Mouse (Mus musculus) heart, embryonic 14.5 days (tissue): ENCODE results near the gene F5. TPM values are rescaled to one million over a fixed set of nuclear protein-coding genes. Genes with fewer than 3 reads are reported as not detected.
A peak's percentile ranks its signal among the peaks of the same experiment; 100 is the strongest.

Experiments
- ATAC-seq: fragments of 200-750 bp; cut with Nextera tagmentation; 2 replicates; pipeline ENCODE4 v1.8.0; 2017; ENCODE audit warnings: low read depth, moderate TSS enrichment; ENCODE audit not compliant: insufficient number of reproducible peaks, insufficient read depth, low FRiP score
- H3K27ac ChIP-seq, 2 experiments: fragments of 200-500 bp in 1 of 2; fragments of 300-500 bp in 1 of 2; sonication (generic) in 1 of 2; replicated peaks in 1 of 2; 2 replicates each; pipeline ENCODE4 v1.5.1; 2012 to 2014; ENCODE audit warnings: low read depth in 2 of 2, low read length in 2 of 2, control low read depth in 1 of 2, mild to moderate bottlenecking in 1 of 2, mixed read lengths in 1 of 2; ENCODE audit not compliant: control insufficient read depth in 1 of 2, insufficient read depth in 1 of 2
- H3K27me3 ChIP-seq: fragments of 300-500 bp; sonication (generic); 2 replicates; pipeline ENCODE4 v1.6.1; 2014; ENCODE audit warnings: mild to moderate bottlenecking, low read length, control low read depth; ENCODE audit not compliant: control insufficient read depth, insufficient read depth
- H3K36me3 ChIP-seq: fragments of 300-500 bp; sonication (generic); 2 replicates; pipeline ENCODE4 v1.6.1; 2014; ENCODE audit warnings: mild to moderate bottlenecking, control low read depth, low read length, mixed read lengths; ENCODE audit not compliant: control insufficient read depth, insufficient read depth
- H3K4me1 ChIP-seq, 2 experiments: fragments of 200-500 bp in 1 of 2; fragments of 300-500 bp in 1 of 2; sonication (generic) in 1 of 2; 2 replicates each; pipeline ENCODE4 v1.6.1; 2012 to 2014; ENCODE audit warnings: low read length in 2 of 2, control low read depth in 1 of 2, mixed read lengths in 1 of 2; ENCODE audit not compliant: control insufficient read depth in 2 of 2, insufficient read depth in 2 of 2
- H3K4me2 ChIP-seq: fragments of 300-500 bp; sonication (generic); 2 replicates; pipeline ENCODE4 v1.6.1; 2014; ENCODE audit warnings: mild to moderate bottlenecking, low read length
- H3K4me3 ChIP-seq, 2 experiments: fragments of 200-500 bp in 1 of 2; fragments of 300-500 bp in 1 of 2; sonication (generic) in 1 of 2; 2 replicates each; pipeline ENCODE4 v1.5.1; 2012 to 2014; ENCODE audit warnings: low read length in 2 of 2, mild to moderate bottlenecking in 2 of 2, control low read depth in 1 of 2, low read depth in 1 of 2, moderate library complexity in 1 of 2; ENCODE audit not compliant: control insufficient read depth in 1 of 2, insufficient read depth in 1 of 2
- H3K9ac ChIP-seq: fragments of 300-500 bp; sonication (generic); 2 replicates; pipeline ENCODE4 v1.6.1; 2014; ENCODE audit warnings: mild to moderate bottlenecking, low read length
- H3K9me3 ChIP-seq: fragments of 300-500 bp; sonication (generic); 2 replicates; pipeline ENCODE4 v1.6.1; 2016; ENCODE audit warnings: low read length, control low read depth; ENCODE audit not compliant: control insufficient read depth
- WGBS: fragments of 180-500 bp; shearing (Covaris S2); extraction: QIAGEN DNeasy Blood & Tissue Kit; methylation state at CpG from one replicate; pipeline ENCODE4 v1.1.7; 2014; 5-methylcytosine and 5-hydroxymethylcytosine counted together
- polyA plus RNA-seq: library from polyadenylated mRNA; unstranded; fragments of >200 nt; fragmentation: Nextera tagmentation; extraction: Ambion mirVana; gene quantifications from 2 replicates; pipeline ENCODE4 v1.2.1, GENCODE M21; 2014

F5 gene
- 0.26 and 0.38 TPM in 2 replicates for polyA plus RNA-seq

GRCm38 (mm10) chr1:164151387-164152088 lies at the start of gene F5:
TSS of gene F5 (plus strand) at chr1:164151838.
- no peaks in the 10 kb centered on the region for H3K36me3 ChIP-seq
- H3K4me1 ChIP-seq = peaks cover 0 to 4% of the 10 kb centered on the region in 2 experiments; a peak in 1 of 4 replicates
- peak within 1 kb of the TSS; percentile 49 for H3K4me2 ChIP-seq
- H3K9me3 ChIP-seq = no peaks in the 10 kb centered on the region
- WGBS = 7% methylated on average over 16 of the region's 16 CpGs
- H3K9ac ChIP-seq = no peak within 1 kb of the TSS
- 0 out of 2 replicates have a peak, but pooled peaks have one; percentile 26 for ATAC-seq
- H3K27ac ChIP-seq = no peak within 1 kb of the TSS
- no peaks in the 10 kb centered on the region for H3K27me3 ChIP-seq
- peak within 1 kb of the TSS in 1 of 2 experiments; percentile 13; a peak in 2 of 4 replicates for H3K4me3 ChIP-seq

GRCm38 (mm10) chr1:164109763-164110162 lies 41.9 kb upstream of the F5 start:
- H3K27me3 ChIP-seq = no peaks in the 10 kb centered on the region
- 51% methylated on average over 2 of the region's 2 CpGs for WGBS
- no peaks in the 10 kb centered on the region for H3K36me3 ChIP-seq
- no peak overlapping the region for H3K4me3 ChIP-seq
- no peaks in the 10 kb centered on the region for H3K9me3 ChIP-seq
- H3K27ac ChIP-seq = no peak overlapping the region
- no peak overlapping the region for H3K9ac ChIP-seq
- H3K4me1 ChIP-seq = no peaks in the 10 kb centered on the region
- ATAC-seq = no peak
- no peak overlapping the region for H3K4me2 ChIP-seq

- H3K4me3 ChIP-seq = no peak overlapping the region
- WGBS = 91% methylated on average over 9 of the region's 9 CpGs
Observed at GRCm38 (mm10) chr1:164110591-164111329, 40.9 kb upstream of the F5 start.

GRCm38 (mm10) chr1:164114280-164114679 lies 37.4 kb upstream of the F5 start:
- WGBS = 66% methylated on average over 5 of the region's 5 CpGs
- ATAC-seq = no peak
- H3K4me2 ChIP-seq = no peak overlapping the region

More at GRCm38 (mm10) chr1:164110591-164111329, 40.9 kb upstream of the F5 start:
- Histone ChIP-seq H3K9me3 (no peaks in the 10 kb centered on the region), H3K9ac (no peak overlapping the region), H3K27ac (no peak overlapping the region), H3K36me3 (no peaks in the 10 kb centered on the region), H3K4me2 (no peak overlapping the region), H3K27me3 (no peaks in the 10 kb centered on the region), H3K4me1 (no peaks in the 10 kb centered on the region)
- no peak for ATAC-seq

GRCm38 (mm10) chr1:164114947-164115493 lies 36.6 kb upstream of the F5 start, which contains the start of gene Selp:
TSS of gene Selp (plus strand) at chr1:164115264.
- Histone ChIP-seq H3K4me3 (no peak within 1 kb of the TSS), H3K27ac (no peak within 1 kb of the TSS), H3K9me3 (no peaks in the 10 kb centered on the region), H3K4me2 (no peak within 1 kb of the TSS), H3K27me3 (no peaks in the 10 kb centered on the region), H3K4me1 (no peaks in the 10 kb centered on the region; a peak in 1 of 4 replicates), H3K36me3 (no peaks in the 10 kb centered on the region), H3K9ac (no peak within 1 kb of the TSS)
- 56% methylated on average over 8 of the region's 8 CpGs for WGBS
- ATAC-seq = no peak

More at GRCm38 (mm10) chr1:164114280-164114679, 37.4 kb upstream of the F5 start:
- Histone ChIP-seq H3K27me3 (no peaks in the 10 kb centered on the region), H3K9ac (no peak overlapping the region), H3K9me3 (no peaks in the 10 kb centered on the region), H3K4me1 (no peaks in the 10 kb centered on the region), H3K4me3 (no peak overlapping the region), H3K36me3 (no peaks in the 10 kb centered on the region), H3K27ac (no peak overlapping the region)

- no peak for ATAC-seq
- Histone ChIP-seq H3K9me3 (no peaks in the 10 kb centered on the region), H3K27ac (no peak overlapping the region), H3K4me2 (no peak overlapping the region), H3K9ac (no peak overlapping the region), H3K4me3 (no peak overlapping the region), H3K27me3 (no peaks in the 10 kb centered on the region), H3K4me1 (no peaks in the 10 kb centered on the region; a peak in 1 of 4 replicates), H3K36me3 (no peaks in the 10 kb centered on the region)
- 76% methylated on average over 6 of the region's 6 CpGs for WGBS
Observed at GRCm38 (mm10) chr1:164115647-164116046, 36.0 kb upstream of the F5 start.

GRCm38 (mm10) chr1:164117869-164118268 lies 33.8 kb upstream of the F5 start:
- Histone ChIP-seq H3K27me3 (no peaks in the 10 kb centered on the region), H3K9ac (no peak overlapping the region), H3K9me3 (no peaks in the 10 kb centered on the region), H3K4me2 (no peak overlapping the region), H3K4me1 (no peaks in the 10 kb centered on the region; a peak in 1 of 4 replicates), H3K4me3 (no peak overlapping the region), H3K36me3 (no peaks in the 10 kb centered on the region), H3K27ac (no peak overlapping the region)
- ATAC-seq = no peak
- 87% methylated on average over 6 of the region's 6 CpGs for WGBS
